Comparison of ENCODE assay signal across 13 mouse cellular contexts in genomic region chr1:63573432-63573831, GRCm38 (mm10). TPM values are rescaled to one million over a fixed set of nuclear protein-coding genes. Genes with fewer than 3 reads are reported as not detected.
DNase-seq lines count a peak whose midpoint lies in the region; ATAC-seq lines count a peak whose summit lies in the region.
"Had no signal": no experiment of that assay in that cellular context is flagged by ENCODE, and none has a peak within 500 bp of the region (broad histone marks: within the 10 kb centered on the region; RNA-seq: fewer than 3 reads in every experiment).

No protein-coding gene starts in this region.

- no peaks in the 10 kb centered on the region for H3K27me3 ChIP-seq in midbrain, embryonic 10.5 days (ENCODE audit: low read depth, poor library complexity, severe bottlenecking)
- H3K27me3 ChIP-seq: intestine, embryonic 15.5 days; stomach, embryonic 15.5 days had no signal

- H3K4me3 ChIP-seq in midbrain, embryonic 10.5 days, result no peak overlapping the region
- H3K4me3 ChIP-seq: intestine, embryonic 15.5 days; stomach, embryonic 15.5 days had no signal

- ATAC-seq in inflammation-experienced regulatory T-cells, adult 6 months, result no peak
- ATAC-seq: intestine, embryonic 15.5 days had no signal

- no peaks in the 10 kb centered on the region for H3K36me3 ChIP-seq in midbrain, embryonic 10.5 days
- H3K36me3 ChIP-seq: intestine, embryonic 15.5 days; stomach, embryonic 15.5 days had no signal

- peaks cover 30% of the 10 kb centered on the region for H3K4me1 ChIP-seq in midbrain, embryonic 10.5 days
- H3K4me1 ChIP-seq: intestine, embryonic 15.5 days; stomach, embryonic 15.5 days had no signal

- peak overlapping the region; percentile 72 for H3K27ac ChIP-seq in midbrain, embryonic 10.5 days (replicated peaks)
- H3K27ac ChIP-seq: intestine, embryonic 15.5 days; stomach, embryonic 15.5 days had no signal

- peak; percentile 62 to 67 for DNase-seq in cerebellum, postnatal 10 days
- DNase-seq in cerebellum, postnatal 25 days, result no peak
- DNase-seq in right cerebral cortex, postnatal 14 days, result peak; percentile 13
- DNase-seq in right cerebral cortex, postnatal 25 days, result no peak
- peak; percentile 56 for DNase-seq in midbrain, embryonic 10.5 days (ENCODE audit: low spot score)
- no peak for DNase-seq in kidney, postnatal 36 days
- no peak for DNase-seq in heart, adult 8-10 months (ENCODE audit: low spot score)
- DNase-seq: gastrocnemius, postnatal 36 days had no signal

- no peaks in the 10 kb centered on the region for H3K9me3 ChIP-seq in midbrain, embryonic 10.5 days (replicated peaks)
- H3K9me3 ChIP-seq: intestine, embryonic 15.5 days; stomach, embryonic 15.5 days had no signal

- 58% methylated on average over 6 of the region's 6 CpGs for WGBS in midbrain, embryonic 10.5 days

RNA-seq across cellular contexts. Expression of gene Gm39653, which starts 42.3 kb away (rescaled TPM):
- not detected in 2 replicates for polyA plus RNA-seq in midbrain, embryonic 10.5 days (2016; fragmentation: Nextera tagmentation; extraction: Ambion mirVana)
- not detected for total RNA-seq in heart, adult 8-10 months (2022)
- not detected for polyA plus RNA-seq in inflammation-experienced regulatory T-cells, adult 6 months (2017; shearing (Covaris generic))
- total RNA-seq: gastrocnemius, postnatal 36 days had no signal
- polyA plus RNA-seq: C2C12; intestine, embryonic 15.5 days; limb, embryonic 14.5 days; stomach, embryonic 15.5 days had no signal

Comparison
In these comparisons a context has a peak if more than half of its experiments do, and no peak if none do; other contexts are left out.
1. DNase-seq: peak in cerebellum, postnatal 10 days (2 of 2), right cerebral cortex, postnatal 14 days (single experiment) and midbrain, embryonic 10.5 days (single experiment); none in cerebellum, postnatal 25 days (0 of 2), right cerebral cortex, postnatal 25 days (single experiment), kidney, postnatal 36 days (0 of 2) and heart, adult 8-10 months (single experiment).